Mouse (Mus musculus) heart, embryonic 16.5 days (tissue): Measurements from ENCODE around the gene Mertk. TPM values are rescaled to one million over a fixed set of nuclear protein-coding genes. Genes with fewer than 3 reads are reported as not detected.

ENCODE experiments used
- ATAC-seq: fragments of 200-750 bp; cut with Nextera tagmentation; replicated peaks from 2 replicates; pipeline ENCODE4 v1.8.0; 2017; ENCODE audit warnings: moderate number of reproducible peaks; ENCODE audit not compliant: insufficient read depth, low FRiP score; ENCODE audit errors: extremely low read depth
- H3K27ac ChIP-seq: fragments of 300-500 bp; sonication (generic); 2 replicates; pipeline ENCODE4 v1.5.1; 2014; ENCODE audit warnings: mild to moderate bottlenecking, low read length, control low read depth, moderate library complexity
- H3K27me3 ChIP-seq: fragments of 300-500 bp; sonication (generic); 2 replicates; pipeline ENCODE4 v1.6.1; 2014; ENCODE audit warnings: low read length, mixed read lengths; ENCODE audit not compliant: control insufficient read depth, insufficient read depth
- H3K36me3 ChIP-seq: fragments of 300-500 bp; sonication (generic); 2 replicates; pipeline ENCODE4 v1.6.1; 2014; ENCODE audit not compliant: control insufficient read depth, insufficient read depth
- H3K4me1 ChIP-seq: fragments of 300-500 bp; sonication (generic); 2 replicates; pipeline ENCODE4 v1.6.1; 2014; ENCODE audit warnings: low read length, mixed read lengths; ENCODE audit not compliant: control insufficient read depth, insufficient read depth
- H3K4me2 ChIP-seq: fragments of 300-500 bp; sonication (generic); 2 replicates; pipeline ENCODE4 v1.6.1; 2014; ENCODE audit warnings: low read depth, mild to moderate bottlenecking, control low read depth, low read length
- H3K4me3 ChIP-seq: fragments of 300-500 bp; sonication (generic); 2 replicates; pipeline ENCODE4 v1.5.1; 2014; ENCODE audit warnings: mild to moderate bottlenecking, control low read depth, low read length
- H3K9ac ChIP-seq: fragments of 300-500 bp; sonication (generic); 2 replicates; pipeline ENCODE4 v1.6.1; 2014; ENCODE audit warnings: low read length, control low read depth
- H3K9me3 ChIP-seq: fragments of 300-500 bp; sonication (generic); replicated peaks from 2 replicates; pipeline ENCODE4 v1.6.1; 2016; ENCODE audit warnings: low read length; ENCODE audit not compliant: control insufficient read depth
- WGBS: fragments of 180-500 bp; shearing (Covaris S2); extraction: QIAGEN DNeasy Blood & Tissue Kit; methylation state at CpG from one replicate; pipeline ENCODE4 v1.1.7; 2014; 5-methylcytosine and 5-hydroxymethylcytosine counted together
- polyA plus RNA-seq: library from polyadenylated mRNA; unstranded; fragments of >200 nt; fragmentation: Nextera tagmentation; extraction: Ambion mirVana; gene quantifications from 2 replicates; pipeline ENCODE4 v1.2.1, GENCODE M21; 2015

The Mertk gene
- polyA plus RNA-seq, 1 experiment from 2014 or later, result 3.7 TPM

- Histone ChIP-seq H3K4me1 (no peaks in the 10 kb centered on the region), H3K27ac (no peak overlapping the region), H3K9ac (no peak overlapping the region), H3K27me3 (no peaks in the 10 kb centered on the region), H3K4me3 (no peak overlapping the region), H3K4me2 (no peak overlapping the region), H3K9me3 (no peaks in the 10 kb centered on the region), H3K36me3 (peaks cover 43% of the 10 kb centered on the region)
- ATAC-seq, result no peak
- 89% methylated on average over 2 of the region's 2 CpGs for WGBS
Observed at GRCm38 (mm10) chr2:128833435-128833834, 134.7 kb downstream of the Mertk start.

- no peaks in the 10 kb centered on the region for H3K9me3 ChIP-seq
- 87% methylated on average over 8 of the region's 8 CpGs for WGBS
- H3K36me3 ChIP-seq, result peaks cover 27% of the 10 kb centered on the region
- no peak overlapping the region for H3K4me3 ChIP-seq
- no peak overlapping the region for H3K9ac ChIP-seq
- ATAC-seq, result no peak
- no peaks in the 10 kb centered on the region for H3K4me1 ChIP-seq
- no peak overlapping the region for H3K4me2 ChIP-seq
- H3K27me3 ChIP-seq, result no peaks in the 10 kb centered on the region
- no peak overlapping the region for H3K27ac ChIP-seq
Observed at GRCm38 (mm10) chr2:128837531-128837930, 138.8 kb downstream of the Mertk start.

DNA sequence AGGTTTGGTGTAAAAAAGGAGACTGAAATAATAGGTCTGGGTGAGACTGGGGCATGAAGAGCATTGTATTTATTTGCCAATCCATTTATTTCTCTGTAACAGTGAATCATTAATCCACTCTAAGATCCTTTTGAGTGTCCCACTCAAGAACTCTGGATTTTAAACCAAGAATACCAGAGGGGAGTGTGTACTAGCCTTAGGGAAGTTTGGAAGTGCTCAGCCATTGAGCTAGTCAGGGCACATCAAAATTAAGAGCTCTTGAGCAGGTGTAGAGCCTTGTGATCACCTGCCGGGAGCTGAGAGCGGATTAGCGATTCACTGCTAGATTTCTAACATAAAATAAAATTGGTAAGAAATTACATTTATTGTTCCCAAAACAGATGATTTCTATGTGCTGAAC lies 139.9 kb downstream of the Mertk start:
- H3K4me2 ChIP-seq, result no peak overlapping the region
- no peak overlapping the region for H3K27ac ChIP-seq
- peaks cover 29% of the 10 kb centered on the region for H3K36me3 ChIP-seq
- H3K4me1 ChIP-seq, result no peaks in the 10 kb centered on the region
- H3K4me3 ChIP-seq, result no peak overlapping the region
- H3K9me3 ChIP-seq, result no peaks in the 10 kb centered on the region
- WGBS, result 87% methylated on average over 3 of the region's 3 CpGs
- H3K27me3 ChIP-seq, result no peaks in the 10 kb centered on the region
- ATAC-seq, result no peak
- H3K9ac ChIP-seq, result no peak overlapping the region

- no peak overlapping the region for H3K27ac ChIP-seq
- WGBS, result 66% methylated on average over 2 of the region's 2 CpGs
Observed at GRCm38 (mm10) chr2:128839501-128839900, 140.7 kb downstream of the Mertk start.

GRCm38 (mm10) chr2:128842437-128842836 lies 143.7 kb downstream of the Mertk start:
- H3K36me3 ChIP-seq, result peaks cover 25% of the 10 kb centered on the region
- H3K4me2 ChIP-seq, result no peak overlapping the region
- H3K9ac ChIP-seq, result no peak overlapping the region
- H3K4me1 ChIP-seq, result no peaks in the 10 kb centered on the region
- H3K27ac ChIP-seq, result no peak overlapping the region
- H3K4me3 ChIP-seq, result no peak overlapping the region
- no peaks in the 10 kb centered on the region for H3K27me3 ChIP-seq
- no peak for ATAC-seq
- 85% methylated on average over 8 of the region's 8 CpGs for WGBS
- H3K9me3 ChIP-seq, result no peaks in the 10 kb centered on the region

More at GRCm38 (mm10) chr2:128839501-128839900, 140.7 kb downstream of the Mertk start:
- no peaks in the 10 kb centered on the region for H3K9me3 ChIP-seq
- no peak overlapping the region for H3K9ac ChIP-seq
- H3K4me1 ChIP-seq, result no peaks in the 10 kb centered on the region
- H3K4me2 ChIP-seq, result no peak overlapping the region
- no peak overlapping the region for H3K4me3 ChIP-seq
- H3K27me3 ChIP-seq, result no peaks in the 10 kb centered on the region
- no peak for ATAC-seq
- H3K36me3 ChIP-seq, result peaks cover 25% of the 10 kb centered on the region

GRCm38 (mm10) chr2:128850036-128850435 lies 151.3 kb downstream of the Mertk start:
- Histone ChIP-seq H3K4me3 (no peak overlapping the region), H3K9me3 (no peaks in the 10 kb centered on the region), H3K9ac (no peak overlapping the region), H3K4me2 (no peak overlapping the region), H3K27ac (peak overlapping the region; percentile 28), H3K4me1 (peaks cover 13% of the 10 kb centered on the region), H3K36me3 (peaks cover 14% of the 10 kb centered on the region), H3K27me3 (no peaks in the 10 kb centered on the region)
- peak; percentile 78 for ATAC-seq
- 53% methylated on average over 2 of the region's 2 CpGs for WGBS

Other genes starting within 250 kb of the Mertk start
- gene Spdye4c, start 107.7 kb upstream of the Mertk start, polyA plus RNA-seq, result not detected in 2 replicates
- gene Anapc1, start 11.6 kb upstream of the Mertk start, polyA plus RNA-seq, result 32.8 and 38.2 TPM in 2 replicates
- gene Tmem87b, start 119.2 kb downstream of the Mertk start, polyA plus RNA-seq, result 25.3 and 28.5 TPM in 2 replicates
- gene Fbln7, start 164.0 kb downstream of the Mertk start, polyA plus RNA-seq, result 1.6 TPM in 2 replicates
- gene Zc3h8, start 245.1 kb downstream of the Mertk start, polyA plus RNA-seq, result 5.2 and 5.5 TPM in 2 replicates